Mouse (Mus musculus) MEL-GATA-1-ER (cell line): ENCODE data around the gene Aldh18a1.
A peak's percentile ranks its signal among the peaks of the same experiment; 100 is the strongest.
"Not testable (repeated sequence)": the region's sequence is repeated elsewhere in the genome, so short reads cannot be mapped to it uniquely, and the experiment has no call there.

ENCODE experiments used
- DNase-seq: peaks from one replicate; pipeline ENCODE4 v3.0.0-alpha.2; 2012; ENCODE audit warnings: low read depth; ENCODE audit errors: extremely low read depth

Gene Aldh18a1

DNA sequence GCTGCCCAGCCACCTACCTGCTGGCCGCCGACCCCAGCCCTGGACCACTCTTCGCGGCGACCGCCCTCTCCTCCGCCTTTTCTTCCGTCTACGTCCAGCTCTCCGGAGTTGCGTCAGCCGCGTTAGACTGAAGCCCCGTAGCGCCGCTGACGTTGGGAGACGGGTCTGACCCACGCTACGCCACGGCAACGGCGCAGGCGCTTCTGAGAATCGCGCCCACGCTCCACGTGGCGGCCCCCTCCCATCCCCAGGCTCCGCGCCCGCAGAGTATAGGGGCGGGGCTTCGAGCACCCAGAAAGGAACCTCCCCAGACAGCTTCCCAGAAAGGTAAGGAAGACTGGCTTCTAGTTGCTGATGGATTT, at the start of gene Aldh18a1:
Gene Aldh18a1, minus strand, starts transcription at position 171 of the 362 bp plus-strand sequence.
- peak; percentile 68 for DNase-seq

- no peak for DNase-seq
These were observed 49.3 kb upstream of the Aldh18a1 start for GRCm38 (mm10) chr19:40637601-40638000.

DNA sequence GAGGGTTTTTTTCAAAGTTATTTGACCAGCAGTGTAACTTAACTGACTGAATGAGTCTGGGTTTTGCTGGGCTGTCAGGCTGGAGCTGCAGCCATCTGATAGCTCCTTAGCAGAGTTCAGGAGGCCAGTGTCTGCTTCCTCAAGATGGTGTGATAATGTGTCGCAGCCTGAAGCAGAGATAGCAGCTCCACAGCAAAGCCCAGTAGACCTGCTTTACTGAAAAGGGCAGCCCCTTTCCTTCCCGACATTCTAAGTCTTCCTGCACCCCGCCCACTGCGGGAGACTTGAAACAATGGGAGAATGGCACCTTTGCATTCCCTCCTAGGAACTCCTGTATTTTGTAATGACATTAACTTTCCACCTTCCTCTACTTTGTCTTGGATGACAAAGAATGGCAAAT, 48.8 kb upstream of the Aldh18a1 start:
- DNase-seq = no peak

GRCm38 (mm10) chr19:40633144-40633543, 44.9 kb upstream of the Aldh18a1 start:
- no peak for DNase-seq

DNA sequence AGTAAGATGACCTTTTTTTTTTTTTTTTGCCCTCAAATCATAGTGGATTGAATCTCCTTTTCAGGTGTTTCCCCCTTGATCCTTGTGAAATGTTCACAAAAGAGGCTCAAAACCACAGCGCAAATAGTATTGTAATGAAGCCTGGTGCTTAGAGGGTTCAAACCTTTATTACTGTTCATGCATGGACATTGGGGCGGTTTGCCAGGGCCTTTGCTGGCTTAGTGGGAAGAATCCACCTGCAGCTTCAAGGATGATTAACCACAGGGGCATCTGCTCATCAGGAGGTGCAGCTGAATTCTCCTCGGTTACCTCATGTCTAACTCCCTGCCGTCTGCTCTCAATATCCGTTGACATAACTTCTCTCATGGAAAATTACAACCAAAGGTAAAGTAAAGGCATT, 44.4 kb upstream of the Aldh18a1 start:
- no peak for DNase-seq

DNA sequence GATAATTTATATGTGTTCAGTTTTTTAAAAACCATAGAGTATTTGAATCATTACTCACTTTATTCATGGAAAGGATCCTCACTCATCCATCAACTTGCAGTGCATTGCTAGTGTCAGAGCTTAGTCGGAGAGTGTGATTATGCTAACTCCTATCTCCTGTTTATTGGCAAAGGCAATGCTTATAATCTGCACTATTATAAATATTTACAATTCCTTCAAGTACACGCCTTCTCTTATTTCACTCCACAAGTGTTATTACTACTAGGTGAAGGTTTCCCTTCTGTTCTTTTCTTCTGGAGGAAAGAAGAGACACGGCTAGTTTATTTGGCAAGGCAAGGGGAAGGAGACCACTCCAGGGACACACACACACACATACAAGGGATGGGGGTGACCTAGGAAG, 43.9 kb upstream of the Aldh18a1 start:
- no peak for DNase-seq

- DNase-seq = no peak
These were observed 42.3 kb upstream of the Aldh18a1 start for GRCm38 (mm10) chr19:40630606-40631005.

GRCm38 (mm10) chr19:40630096-40630495, 41.8 kb upstream of the Aldh18a1 start:
- no peak for DNase-seq

GRCm38 (mm10) chr19:40628950-40629349, 40.7 kb upstream of the Aldh18a1 start:
- no peak for DNase-seq

DNA sequence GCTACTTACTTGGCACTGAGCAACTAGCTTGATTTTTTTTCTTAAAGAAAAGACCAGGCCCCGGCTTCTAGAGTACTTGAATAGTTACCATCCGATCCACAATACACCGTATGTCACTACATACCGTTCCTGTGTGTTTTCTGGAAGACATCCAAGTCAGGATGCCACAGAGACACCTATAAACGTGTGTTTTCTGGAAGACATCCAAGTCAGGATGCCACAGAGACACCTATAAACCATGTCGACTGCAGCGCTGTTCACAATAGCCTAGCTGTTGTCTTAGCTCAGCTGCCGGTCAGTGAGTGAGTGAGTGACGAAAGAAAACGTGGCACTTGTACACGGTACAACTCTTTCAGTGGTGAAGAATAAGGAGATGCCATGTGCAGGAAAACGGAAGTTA, 37.7 kb upstream of the Aldh18a1 start:
- DNase-seq = no peak

DNA sequence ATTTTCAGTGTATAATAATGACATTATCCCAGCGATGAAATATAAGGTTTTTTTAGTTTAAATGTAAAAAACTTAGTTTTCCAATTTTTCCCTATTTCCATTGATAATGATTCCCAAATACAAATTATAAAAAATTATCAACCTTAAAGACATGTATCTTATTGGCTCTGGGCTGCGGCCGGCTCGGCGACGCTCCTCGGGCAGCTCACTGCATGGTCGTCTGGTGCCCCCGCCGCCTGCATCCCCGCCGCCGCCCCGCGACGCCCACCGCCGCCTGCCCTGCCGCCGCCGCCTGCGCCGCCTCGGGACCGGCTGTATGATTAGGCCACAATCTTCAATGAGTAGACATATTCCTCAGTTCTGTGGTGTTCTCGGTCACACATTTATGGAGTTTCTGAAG, 33.4 kb upstream of the Aldh18a1 start:
- DNase-seq = not testable (repeated sequence)

DNA sequence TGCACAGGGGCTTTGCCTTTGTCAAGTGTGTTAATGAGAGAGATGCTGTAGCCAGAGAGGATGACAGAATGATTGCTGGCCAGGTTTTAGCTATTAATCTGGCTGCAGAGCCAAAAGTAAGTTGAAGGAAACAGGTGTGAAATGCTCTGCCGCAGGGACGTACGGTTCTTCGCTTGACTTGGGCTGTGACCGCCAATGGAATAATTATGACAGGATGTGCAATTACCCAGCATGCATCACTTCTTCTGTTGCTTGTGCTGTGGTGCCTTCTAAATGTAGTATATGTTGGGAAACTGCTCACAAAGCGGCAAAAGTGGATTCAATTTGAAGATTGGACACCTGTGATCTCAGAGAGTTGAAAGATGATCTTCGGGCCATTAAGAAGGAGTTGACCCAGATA, 27.8 kb upstream of the Aldh18a1 start:
- no peak for DNase-seq

- no peak for DNase-seq
These were observed 26.5 kb upstream of the Aldh18a1 start for GRCm38 (mm10) chr19:40614811-40615210.

DNA sequence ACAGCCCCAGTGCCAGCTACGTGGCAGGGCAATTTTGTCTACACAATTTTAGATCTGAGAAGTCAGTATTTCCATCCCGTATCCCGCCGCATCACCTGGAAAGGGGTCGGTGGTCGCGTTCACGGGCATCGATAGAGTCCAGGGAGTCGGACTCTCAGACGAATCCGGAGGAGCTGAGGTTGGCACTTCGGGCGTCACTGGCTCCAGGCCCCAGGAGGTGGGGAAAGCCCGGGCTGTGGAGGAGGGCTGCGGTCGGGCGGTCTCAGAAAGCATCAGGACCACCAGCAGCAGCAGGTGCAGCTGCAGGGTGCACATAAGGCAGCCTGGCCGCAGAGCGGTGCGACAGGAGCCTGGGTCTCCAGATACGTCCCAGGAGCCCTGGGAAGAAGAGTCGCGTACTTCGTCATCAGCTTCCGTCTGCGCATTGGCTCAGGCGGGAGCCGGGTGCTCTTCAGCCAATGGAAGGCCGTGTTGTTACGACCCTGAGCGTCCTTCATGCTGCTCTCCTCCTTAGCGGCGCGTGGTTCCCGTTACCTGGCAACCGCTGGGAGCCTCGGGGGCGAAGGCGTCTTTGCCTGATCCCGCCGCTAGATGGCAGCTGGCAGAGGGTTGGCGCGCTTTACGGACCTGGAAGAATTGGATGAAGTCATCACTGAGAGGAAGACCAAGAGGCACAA, 23.7 kb upstream of the Aldh18a1 start, which contains the start of the genes Tctn3 and Entpd1:
Gene Tctn3, minus strand, starts transcription at position 404 of the 677 bp plus-strand sequence.
Gene Entpd1, plus strand, starts transcription at position 537 of the 677 bp plus-strand sequence.
- peak; percentile 95 for DNase-seq

DNA sequence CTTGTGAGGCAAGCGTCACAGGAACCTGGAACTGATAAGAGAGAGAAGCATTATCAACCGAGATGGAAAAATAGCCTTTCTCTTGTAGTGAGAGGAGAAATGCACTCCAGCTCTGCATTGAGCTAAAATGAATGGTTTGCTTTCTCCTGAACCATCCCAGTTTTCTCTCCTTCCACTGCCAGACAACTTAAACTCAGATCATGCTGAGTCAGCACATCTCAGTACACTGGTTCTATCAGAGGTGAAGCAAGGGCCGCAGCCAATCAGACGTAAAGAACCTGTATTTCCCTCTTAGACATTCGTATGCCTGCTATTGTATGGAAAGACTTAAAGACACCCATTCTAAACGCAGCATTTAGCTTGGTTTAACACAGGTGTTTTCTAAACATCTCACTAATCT, 19.4 kb upstream of the Aldh18a1 start:
- DNase-seq = no peak

GRCm38 (mm10) chr19:40605189-40605588, 16.9 kb upstream of the Aldh18a1 start:
- DNase-seq = no peak

GRCm38 (mm10) chr19:40601870-40602269, 13.6 kb upstream of the Aldh18a1 start:
- peak; percentile 18 for DNase-seq

DNA sequence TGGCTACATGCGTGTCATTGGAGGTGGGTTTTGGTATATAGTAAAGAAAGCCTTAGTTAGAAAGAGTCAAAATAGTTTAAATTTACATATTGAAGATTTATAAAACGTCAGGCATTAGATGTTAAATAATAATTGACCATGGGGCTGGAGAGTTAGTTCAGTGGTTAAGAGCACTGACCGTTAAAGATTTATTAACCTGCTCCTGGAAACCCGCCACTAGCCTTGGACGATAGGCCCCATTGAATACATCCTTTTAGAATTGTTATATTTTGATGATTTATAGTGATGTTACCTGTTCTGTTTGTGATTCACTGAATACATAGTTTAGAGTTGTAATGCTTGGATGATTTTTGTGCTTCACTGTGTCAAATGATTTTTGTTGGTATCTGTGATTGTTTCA, 12.6 kb upstream of the Aldh18a1 start:
- not testable (repeated sequence) for DNase-seq

DNA sequence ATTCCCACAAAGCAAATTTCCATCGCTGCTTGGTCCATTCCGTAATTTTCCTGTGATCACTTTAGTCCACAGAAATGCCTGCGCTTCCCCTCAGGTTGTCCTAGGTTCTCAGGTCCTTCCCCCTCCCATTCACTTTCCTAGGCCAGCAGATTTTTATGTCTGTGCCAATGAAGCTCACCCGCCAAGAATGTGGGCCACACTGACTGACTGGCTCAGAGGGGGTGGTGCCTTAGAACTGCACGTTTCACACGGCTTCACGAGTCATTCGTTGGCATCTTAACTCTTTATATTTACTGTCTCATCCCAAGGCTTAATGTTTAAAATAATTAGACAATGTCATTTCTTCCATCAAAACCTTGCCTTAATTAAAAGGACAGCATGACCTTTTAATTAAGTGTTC, 7.6 kb upstream of the Aldh18a1 start:
- no peak for DNase-seq

GRCm38 (mm10) chr19:40595231-40595630, 7.0 kb upstream of the Aldh18a1 start:
- DNase-seq = no peak

- no peak for DNase-seq
These were observed 1.2 kb upstream of the Aldh18a1 start for GRCm38 (mm10) chr19:40589530-40589880.

- DNase-seq = peak; percentile 90
These were observed 725 bp upstream of the Aldh18a1 start for GRCm38 (mm10) chr19:40588847-40589529.
